8 mouse cellular contexts compared by ENCODE assay signal in the genomic region with DNA sequence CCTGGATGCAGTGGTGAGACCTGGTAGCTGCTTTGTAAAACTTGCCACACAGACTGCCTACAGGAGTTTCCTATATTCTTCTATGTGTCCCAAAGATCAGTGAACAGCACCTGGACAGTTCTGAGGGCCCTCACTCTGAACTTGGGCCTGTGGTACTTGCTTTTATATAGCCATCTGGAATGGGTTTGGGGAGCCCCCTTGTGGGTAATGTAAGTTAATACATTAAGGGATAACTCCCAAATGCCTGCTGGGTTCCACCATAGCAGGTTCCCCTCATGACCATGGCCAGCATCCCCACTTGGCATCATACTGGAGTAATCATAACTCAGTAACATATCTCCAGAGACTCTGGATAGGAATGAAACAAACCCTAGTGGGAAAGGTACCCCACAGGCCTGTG. TPM values are rescaled to one million over a fixed set of nuclear protein-coding genes. Genes with fewer than 3 reads are reported as not detected.
DNase-seq lines count a peak whose midpoint lies in the region; ATAC-seq and TF ChIP-seq lines count a peak whose summit lies in the region.

No protein-coding gene starts in this region.

- no peak overlapping the region for H3K4me3 ChIP-seq in layer of hippocampus, adult 2 months
- H3K4me3 ChIP-seq in embryonic facial prominence, embryonic 14.5 days (ENCODE audit: low read depth, low read length): no peak overlapping the region

- H3K27me3 ChIP-seq in embryonic facial prominence, embryonic 14.5 days (replicated peaks; ENCODE audit: control insufficient read depth, insufficient read depth, low read length): no peaks in the 10 kb centered on the region

- ATAC-seq in embryonic facial prominence, embryonic 14.5 days (ENCODE audit: low read depth): no peak

- no peaks in the 10 kb centered on the region for H3K9me3 ChIP-seq in embryonic facial prominence, embryonic 14.5 days (ENCODE audit: control insufficient read depth, low read length)

- H3K9ac ChIP-seq in embryonic facial prominence, embryonic 14.5 days (ENCODE audit: low read depth, low read length): no peak overlapping the region

- TF ChIP-seq CTCF in layer of hippocampus, adult 2 months (conservative IDR thresholded peaks at IDR 0.05): peak; percentile 81

- peak; percentile 38 for DNase-seq in adrenal gland, postnatal 10 days
- DNase-seq in adrenal gland, postnatal 25 days: no peak
- DNase-seq in layer of hippocampus, adult 2 months (ENCODE audit: low spot score in 2 of 2): no peak
- no peak for DNase-seq in layer of hippocampus, postnatal 10 days (ENCODE audit: low spot score in 2 of 2)
- peak; percentile 55 for DNase-seq in embryonic facial prominence, embryonic 14.5 days (ENCODE audit: low spot score)
- peak; percentile 63 for DNase-seq in retina, embryonic 14.5 days (ENCODE audit: low spot score)
- no peak for DNase-seq in urinary bladder, postnatal 4 days (ENCODE audit: low spot score in 2 of 2)
- no peak for DNase-seq in left cerebral cortex, adult 9 months (ENCODE audit: low spot score in 2 of 2)

- H3K36me3 ChIP-seq in embryonic facial prominence, embryonic 14.5 days (ENCODE audit: control insufficient read depth, insufficient read depth, low read length): peaks cover 82% of the 10 kb centered on the region

- H3K4me1 ChIP-seq in embryonic facial prominence, embryonic 14.5 days (ENCODE audit: control insufficient read depth, insufficient read depth, low read length): no peaks in the 10 kb centered on the region

- no peak overlapping the region for H3K4me2 ChIP-seq in embryonic facial prominence, embryonic 14.5 days (ENCODE audit: low read depth, low read length)

- H3K27ac ChIP-seq in layer of hippocampus, adult 2 months: no peak overlapping the region
- H3K27ac ChIP-seq in embryonic facial prominence, embryonic 14.5 days (replicated peaks; ENCODE audit: low read depth, low read length): no peak overlapping the region

RNA-seq across cellular contexts. Expression of gene Tmem129, which starts 10.0 kb away (rescaled TPM):
- total RNA-seq in adrenal gland, postnatal 10 days (2021): 10 to 100 TPM; 18.6 to 21.7 TPM
- total RNA-seq in adrenal gland, postnatal 25 days (2021): 27.7 and 29.5 TPM in 2 replicates
- 10 to 100 TPM; 24.0 to 25.2 TPM for total RNA-seq in layer of hippocampus, adult 2 months (2021)
- 10 to 100 TPM; 21.4 to 22.4 TPM for total RNA-seq in layer of hippocampus, postnatal 10 days (2021)
- 47.6 and 47.7 TPM in 2 replicates for polyA plus RNA-seq in embryonic facial prominence, embryonic 14.5 days (2014; fragmentation: Nextera tagmentation; extraction: Ambion mirVana)

RNA-seq across cellular contexts. Expression of gene Tacc3, which starts 10.3 kb away (rescaled TPM):
- total RNA-seq in adrenal gland, postnatal 10 days (2021): 10 to 100 TPM; 24.0 to 31.5 TPM
- 14.2 and 14.4 TPM in 2 replicates for total RNA-seq in adrenal gland, postnatal 25 days (2021)
- 1 to 10 TPM; 5.7 to 7.9 TPM for total RNA-seq in layer of hippocampus, adult 2 months (2021)
- 10 to 100 TPM; 12.4 to 14.1 TPM for total RNA-seq in layer of hippocampus, postnatal 10 days (2021)
- 127 and 153 TPM in 2 replicates for polyA plus RNA-seq in embryonic facial prominence, embryonic 14.5 days (2014; fragmentation: Nextera tagmentation; extraction: Ambion mirVana)

RNA-seq across cellular contexts. Expression of gene Slbp, which starts 15.8 kb away (rescaled TPM):
- 10 to 100 TPM; 50.1 to 56.5 TPM for total RNA-seq in adrenal gland, postnatal 10 days (2021)
- 48.6 and 54.7 TPM in 2 replicates for total RNA-seq in adrenal gland, postnatal 25 days (2021)
- total RNA-seq in layer of hippocampus, adult 2 months (2021): 10 to 100 TPM; 20.5 to 21.5 TPM
- 10 to 100 TPM; 28.7 to 31.7 TPM for total RNA-seq in layer of hippocampus, postnatal 10 days (2021)
- 188 and 196 TPM in 2 replicates for polyA plus RNA-seq in embryonic facial prominence, embryonic 14.5 days (2014; fragmentation: Nextera tagmentation; extraction: Ambion mirVana)

RNA-seq across cellular contexts. Expression of gene Gm9903, which starts 38.5 kb away (rescaled TPM):
- total RNA-seq in adrenal gland, postnatal 10 days (2021): under 1 TPM; 0.39 to 0.48 TPM
- total RNA-seq in adrenal gland, postnatal 25 days (2021): 0.64 TPM in 1 of 2 replicates, not detected in the other
- under 1 TPM; 0.90 to 0.98 TPM for total RNA-seq in layer of hippocampus, adult 2 months (2021)
- total RNA-seq in layer of hippocampus, postnatal 10 days (2021): under 1 TPM in 1 of 2 experiments, not detected in 1; 0.73 TPM
- polyA plus RNA-seq in embryonic facial prominence, embryonic 14.5 days (2014; fragmentation: Nextera tagmentation; extraction: Ambion mirVana): 0.54 and 0.60 TPM in 2 replicates

RNA-seq across cellular contexts. Expression of gene Fam53a, which starts 38.8 kb away (rescaled TPM):
- 10 to 100 TPM; 25.2 to 28.6 TPM for total RNA-seq in adrenal gland, postnatal 10 days (2021)
- total RNA-seq in adrenal gland, postnatal 25 days (2021): 23.5 and 37.0 TPM in 2 replicates
- total RNA-seq in layer of hippocampus, adult 2 months (2021): 10 to 100 TPM; 25.2 to 29.5 TPM
- total RNA-seq in layer of hippocampus, postnatal 10 days (2021): 10 to 100 TPM; 20.4 to 24.0 TPM
- 56.9 and 62.1 TPM in 2 replicates for polyA plus RNA-seq in embryonic facial prominence, embryonic 14.5 days (2014; fragmentation: Nextera tagmentation; extraction: Ambion mirVana)

Comparison
In these comparisons a context has a peak if more than half of its experiments do, and no peak if none do; other contexts are left out.
1. DNase-seq: peak in adrenal gland, postnatal 10 days (single experiment), embryonic facial prominence, embryonic 14.5 days (single experiment) and retina, embryonic 14.5 days (single experiment); none in adrenal gland, postnatal 25 days (single experiment), layer of hippocampus, adult 2 months (0 of 2), layer of hippocampus, postnatal 10 days (0 of 2), urinary bladder, postnatal 4 days (0 of 2) and left cerebral cortex, adult 9 months (0 of 2).